Mouse (Mus musculus) neural tube, embryonic 14.5 days (tissue): ENCODE results near the gene Ocrl. TPM values are rescaled to one million over a fixed set of nuclear protein-coding genes. Genes with fewer than 3 reads are reported as not detected.

Experiments
- ATAC-seq: fragments of 200-750 bp; cut with Nextera tagmentation; 2 replicates; pipeline ENCODE4 v1.8.0; 2017; ENCODE audit warnings: low read depth, mild to moderate bottlenecking, moderate TSS enrichment, moderate library complexity
- H3K27ac ChIP-seq: fragments of 300-500 bp; sonication (generic); 2 replicates; pipeline ENCODE4 v1.5.1; 2014; ENCODE audit warnings: low read depth, mild to moderate bottlenecking, control low read depth, low read length, moderate library complexity, mixed read lengths
- H3K27me3 ChIP-seq: fragments of 300-500 bp; sonication (generic); 2 replicates; pipeline ENCODE4 v1.6.1; 2014; ENCODE audit warnings: low read length; ENCODE audit not compliant: control insufficient read depth, insufficient read depth
- H3K36me3 ChIP-seq: fragments of 300-500 bp; sonication (generic); 2 replicates; pipeline ENCODE4 v1.6.1; 2014; ENCODE audit warnings: low read length, mixed read lengths; ENCODE audit not compliant: control insufficient read depth, insufficient read depth
- H3K4me1 ChIP-seq: fragments of 300-500 bp; sonication (generic); 2 replicates; pipeline ENCODE4 v1.6.1; 2014; ENCODE audit warnings: low read length; ENCODE audit not compliant: control insufficient read depth, insufficient read depth
- H3K4me2 ChIP-seq: fragments of 300-500 bp; sonication (generic); 2 replicates; pipeline ENCODE4 v1.6.1; 2014; ENCODE audit warnings: mild to moderate bottlenecking, low read depth, low read length, control low read depth
- H3K4me3 ChIP-seq: fragments of 300-500 bp; sonication (generic); 2 replicates; pipeline ENCODE4 v1.5.1; 2014; ENCODE audit warnings: low read depth, low read length, control low read depth, mixed read lengths
- H3K9ac ChIP-seq: fragments of 300-500 bp; sonication (generic); replicated peaks from 2 replicates; pipeline ENCODE4 v1.6.1; 2014; ENCODE audit warnings: low read depth, mild to moderate bottlenecking, control low read depth, low read length, mixed read lengths
- H3K9me3 ChIP-seq: fragments of 300-500 bp; sonication (generic); 2 replicates; pipeline ENCODE4 v1.6.1; 2016; ENCODE audit warnings: low read length; ENCODE audit not compliant: control insufficient read depth
- WGBS: fragments of 180-500 bp; shearing (Covaris S2); extraction: QIAGEN DNeasy Blood & Tissue Kit; methylation state at CpG from one replicate; pipeline ENCODE4 v1.1.7; 2014; 5-methylcytosine and 5-hydroxymethylcytosine counted together
- polyA plus RNA-seq: library from polyadenylated mRNA; unstranded; fragments of >200 nt; fragmentation: Nextera tagmentation; extraction: Ambion mirVana; gene quantifications from 2 replicates; pipeline ENCODE4 v1.2.1, GENCODE M21; 2014

Ocrl gene
- polyA plus RNA-seq, 1 experiment from 2014 or later = 39.0 TPM

- Histone ChIP-seq H3K4me3 (no peak overlapping the region), H3K4me2 (no peak overlapping the region), H3K27me3 (no peaks in the 10 kb centered on the region), H3K27ac (no peak overlapping the region), H3K4me1 (no peaks in the 10 kb centered on the region), H3K9ac (no peak overlapping the region), H3K9me3 (no peaks in the 10 kb centered on the region), H3K36me3 (no peaks in the 10 kb centered on the region)
- 83% methylated on average over 3 of the region's 3 CpGs for WGBS
- ATAC-seq = no peak
These were observed 50.4 kb downstream of the Ocrl start for GRCm38 (mm10) chrX:47962579-47962978.

GRCm38 (mm10) chrX:47970371-47970770 lies 58.2 kb downstream of the Ocrl start:
- H3K4me2 ChIP-seq = no peak overlapping the region
- no peak overlapping the region for H3K4me3 ChIP-seq
- no peaks in the 10 kb centered on the region for H3K36me3 ChIP-seq
- H3K27ac ChIP-seq = no peak overlapping the region
- no peaks in the 10 kb centered on the region for H3K27me3 ChIP-seq
- H3K4me1 ChIP-seq = no peaks in the 10 kb centered on the region
- H3K9ac ChIP-seq = no peak overlapping the region
- H3K9me3 ChIP-seq = no peaks in the 10 kb centered on the region
- no peak for ATAC-seq
- WGBS = 78% methylated on average over 4 of the region's 4 CpGs

- 81% methylated on average over 3 of the region's 3 CpGs for WGBS
- no peak for ATAC-seq
- no peaks in the 10 kb centered on the region for H3K27me3 ChIP-seq
- H3K4me2 ChIP-seq = no peak overlapping the region
- H3K9me3 ChIP-seq = no peaks in the 10 kb centered on the region
- H3K9ac ChIP-seq = no peak overlapping the region
- H3K27ac ChIP-seq = no peak overlapping the region
- H3K4me3 ChIP-seq = no peak overlapping the region
- H3K36me3 ChIP-seq = no peaks in the 10 kb centered on the region
- no peaks in the 10 kb centered on the region for H3K4me1 ChIP-seq
These were observed 58.7 kb downstream of the Ocrl start for GRCm38 (mm10) chrX:47970864-47971263.

GRCm38 (mm10) chrX:47971366-47972128 lies 59.4 kb downstream of the Ocrl start:
- no peak overlapping the region for H3K27ac ChIP-seq
- no peaks in the 10 kb centered on the region for H3K36me3 ChIP-seq
- WGBS = 63% methylated on average over 10 of the region's 10 CpGs
- no peaks in the 10 kb centered on the region for H3K4me1 ChIP-seq
- no peak overlapping the region for H3K4me3 ChIP-seq
- H3K4me2 ChIP-seq = no peak overlapping the region
- no peak for ATAC-seq
- no peak overlapping the region for H3K9ac ChIP-seq
- H3K27me3 ChIP-seq = no peaks in the 10 kb centered on the region
- no peaks in the 10 kb centered on the region for H3K9me3 ChIP-seq

- no peak for ATAC-seq
- Histone ChIP-seq H3K27me3 (no peaks in the 10 kb centered on the region), H3K9ac (no peak overlapping the region), H3K36me3 (no peaks in the 10 kb centered on the region), H3K4me3 (no peak overlapping the region), H3K27ac (no peak overlapping the region), H3K4me1 (no peaks in the 10 kb centered on the region), H3K9me3 (no peaks in the 10 kb centered on the region), H3K4me2 (no peak overlapping the region)
- WGBS = 83% methylated on average over 4 of the region's 4 CpGs
These were observed 64.4 kb downstream of the Ocrl start for GRCm38 (mm10) chrX:47976551-47976950.

GRCm38 (mm10) chrX:47977078-47977477 lies 64.9 kb downstream of the Ocrl start:
- ATAC-seq = no peak
- no peak overlapping the region for H3K9ac ChIP-seq
- no peak overlapping the region for H3K4me3 ChIP-seq
- WGBS = 95% methylated on average over 5 of the region's 5 CpGs
- H3K4me2 ChIP-seq = no peak overlapping the region
- no peaks in the 10 kb centered on the region for H3K36me3 ChIP-seq
- H3K27ac ChIP-seq = no peak overlapping the region
- H3K9me3 ChIP-seq = no peaks in the 10 kb centered on the region
- no peaks in the 10 kb centered on the region for H3K27me3 ChIP-seq
- no peaks in the 10 kb centered on the region for H3K4me1 ChIP-seq

GRCm38 (mm10) chrX:47985000-47985619 lies 72.9 kb downstream of the Ocrl start:
- Histone ChIP-seq H3K27me3 (no peaks in the 10 kb centered on the region), H3K36me3 (no peaks in the 10 kb centered on the region), H3K4me2 (peak overlapping the region; percentile 35; the same call in 1 of the 2 replicates), H3K4me3 (no peak overlapping the region), H3K9ac (no peak overlapping the region), H3K27ac (no peak overlapping the region), H3K4me1 (no peaks in the 10 kb centered on the region), H3K9me3 (no peaks in the 10 kb centered on the region)
- 19% methylated on average over 19 of the region's 19 CpGs for WGBS
- peak; percentile 71; the same call in 1 of the 2 replicates for ATAC-seq

GRCm38 (mm10) chrX:47988024-47988423 lies 75.8 kb downstream of the Ocrl start:
- no peak for ATAC-seq
- H3K9me3 ChIP-seq = no peaks in the 10 kb centered on the region
- no peaks in the 10 kb centered on the region for H3K36me3 ChIP-seq
- H3K4me1 ChIP-seq = no peaks in the 10 kb centered on the region
- H3K4me3 ChIP-seq = no peak overlapping the region
- no peaks in the 10 kb centered on the region for H3K27me3 ChIP-seq
- WGBS = 74% methylated on average over 8 of the region's 8 CpGs
- H3K9ac ChIP-seq = no peak overlapping the region
- H3K4me2 ChIP-seq = no peak overlapping the region
- H3K27ac ChIP-seq = no peak overlapping the region

- Histone ChIP-seq H3K4me3 (no peak overlapping the region), H3K9me3 (no peaks in the 10 kb centered on the region), H3K27me3 (no peaks in the 10 kb centered on the region), H3K9ac (no peak overlapping the region), H3K4me2 (no peak overlapping the region), H3K36me3 (no peaks in the 10 kb centered on the region), H3K4me1 (no peaks in the 10 kb centered on the region), H3K27ac (no peak overlapping the region)
- ATAC-seq = peak; percentile 73; the same call in 1 of the 2 replicates
- WGBS = 15% methylated on average over 8 of the region's 8 CpGs
These were observed 80.4 kb downstream of the Ocrl start for GRCm38 (mm10) chrX:47992606-47993005.
